Mouse (Mus musculus) hindbrain, embryonic 16.5 days (tissue): ENCODE results near the gene Gtf2ird2. TPM values are rescaled to one million over a fixed set of nuclear protein-coding genes. Genes with fewer than 3 reads are reported as not detected.
A peak's percentile ranks its signal among the peaks of the same experiment; 100 is the strongest.

Source experiments
- ATAC-seq: fragments of 200-750 bp; cut with Nextera tagmentation; 2 replicates; pipeline ENCODE4 v1.8.0; 2017; ENCODE audit warnings: moderate TSS enrichment, moderate library complexity
- H3K27ac ChIP-seq: fragments of 300-500 bp; sonication (generic); 2 replicates; pipeline ENCODE4 v1.5.1; 2014; ENCODE audit warnings: low read depth, mild to moderate bottlenecking, control low read depth, low read length, moderate library complexity
- H3K27me3 ChIP-seq: fragments of 300-500 bp; sonication (generic); replicated peaks from 2 replicates; pipeline ENCODE4 v1.6.1; 2014; ENCODE audit warnings: low read length; ENCODE audit not compliant: control insufficient read depth, insufficient read depth
- H3K36me3 ChIP-seq: fragments of 300-500 bp; sonication (generic); 2 replicates; pipeline ENCODE4 v1.6.1; 2014; ENCODE audit warnings: mild to moderate bottlenecking, low read length, moderate library complexity, mixed read lengths; ENCODE audit not compliant: control insufficient read depth, insufficient read depth
- H3K4me1 ChIP-seq: fragments of 300-500 bp; sonication (generic); 2 replicates; pipeline ENCODE4 v1.6.1; 2014; ENCODE audit warnings: low read depth, low read length; ENCODE audit not compliant: control insufficient read depth, insufficient read depth
- H3K4me2 ChIP-seq: fragments of 300-500 bp; sonication (generic); 2 replicates; pipeline ENCODE4 v1.6.1; 2014; ENCODE audit warnings: mild to moderate bottlenecking, low read length, control low read depth, moderate library complexity
- H3K4me3 ChIP-seq: fragments of 300-500 bp; sonication (generic); 2 replicates; pipeline ENCODE4 v1.5.1; 2014; ENCODE audit warnings: mild to moderate bottlenecking, low read length, control low read depth, moderate library complexity
- H3K9ac ChIP-seq: fragments of 300-500 bp; sonication (generic); 2 replicates; pipeline ENCODE4 v1.6.1; 2014; ENCODE audit warnings: low read depth, mild to moderate bottlenecking, control low read depth, low read length, moderate library complexity
- H3K9me3 ChIP-seq: fragments of 300-500 bp; sonication (generic); 2 replicates; pipeline ENCODE4 v1.6.1; 2014; ENCODE audit warnings: mild to moderate bottlenecking, low read length, moderate library complexity; ENCODE audit not compliant: control insufficient read depth
- WGBS: fragments of 180-500 bp; shearing (Covaris S2); extraction: QIAGEN DNeasy Blood & Tissue Kit; methylation state at CpG from one replicate; pipeline ENCODE4 v1.1.7; 2014; 5-methylcytosine and 5-hydroxymethylcytosine counted together
- polyA plus RNA-seq: library from polyadenylated mRNA; unstranded; fragments of >200 nt; fragmentation: Nextera tagmentation; extraction: Ambion mirVana; gene quantifications from 2 replicates; pipeline ENCODE4 v1.2.1, GENCODE M21; 2015

Gtf2ird2 gene
- polyA plus RNA-seq, 1 experiment from 2014 or later = 12.5 TPM

GRCm38 (mm10) chr5:134235111-134235510 is 51.3 kb downstream of the Gtf2ird2 start:
- no peak for ATAC-seq

GRCm38 (mm10) chr5:134236241-134236640 is 52.4 kb downstream of the Gtf2ird2 start:
- Histone ChIP-seq H3K27me3 (no peaks in the 10 kb centered on the region), H3K4me3 (no peak overlapping the region), H3K27ac (no peak overlapping the region), H3K4me2 (no peak overlapping the region), H3K4me1 (no peaks in the 10 kb centered on the region), H3K36me3 (peaks cover 43% of the 10 kb centered on the region), H3K9me3 (no peaks in the 10 kb centered on the region), H3K9ac (no peak overlapping the region)
- WGBS = 88% methylated on average over 3 of the region's 3 CpGs
- no peak for ATAC-seq

More at GRCm38 (mm10) chr5:134235111-134235510, 51.3 kb downstream of the Gtf2ird2 start:
- Histone ChIP-seq H3K4me3 (no peak overlapping the region), H3K4me2 (no peak overlapping the region), H3K36me3 (peaks cover 35% of the 10 kb centered on the region), H3K9me3 (no peaks in the 10 kb centered on the region), H3K27ac (0 out of 2 replicates have a peak overlapping the region, but pooled peaks have one; percentile 12), H3K27me3 (no peaks in the 10 kb centered on the region), H3K9ac (no peak overlapping the region), H3K4me1 (no peaks in the 10 kb centered on the region)
- WGBS = 37% methylated on average over 6 of the region's 6 CpGs

- H3K27me3 ChIP-seq = no peaks in the 10 kb centered on the region
- no peak overlapping the region for H3K9ac ChIP-seq
- H3K27ac ChIP-seq = no peak overlapping the region
- H3K36me3 ChIP-seq = peaks cover 46% of the 10 kb centered on the region
- WGBS = 95% methylated on average over 6 of the region's 6 CpGs
- no peak overlapping the region for H3K4me3 ChIP-seq
- no peak overlapping the region for H3K4me2 ChIP-seq
- H3K4me1 ChIP-seq = no peaks in the 10 kb centered on the region
- no peaks in the 10 kb centered on the region for H3K9me3 ChIP-seq
- no peak for ATAC-seq
These were observed 53.0 kb downstream of the Gtf2ird2 start for GRCm38 (mm10) chr5:134236796-134237195.

- Histone ChIP-seq H3K4me2 (no peak overlapping the region), H3K4me3 (no peak overlapping the region), H3K36me3 (peaks cover 53% of the 10 kb centered on the region), H3K9ac (no peak overlapping the region), H3K4me1 (no peaks in the 10 kb centered on the region), H3K27ac (no peak overlapping the region), H3K27me3 (no peaks in the 10 kb centered on the region), H3K9me3 (no peaks in the 10 kb centered on the region)
- ATAC-seq = no peak
- 88% methylated on average over 11 of the region's 11 CpGs for WGBS
These were observed 53.7 kb downstream of the Gtf2ird2 start for GRCm38 (mm10) chr5:134237508-134237907.

- peak; percentile 70 for ATAC-seq
- Histone ChIP-seq H3K4me3 (no peak overlapping the region), H3K4me1 (no peaks in the 10 kb centered on the region), H3K9ac (no peak overlapping the region), H3K27me3 (no peaks in the 10 kb centered on the region), H3K36me3 (peaks cover 60% of the 10 kb centered on the region), H3K9me3 (no peaks in the 10 kb centered on the region), H3K4me2 (no peak overlapping the region), H3K27ac (peak overlapping the region; percentile 4; the same call in 1 of the 2 replicates)
- 48% methylated on average over 28 of the region's 28 CpGs for WGBS
These were observed 54.3 kb downstream of the Gtf2ird2 start for GRCm38 (mm10) chr5:134237936-134238760.

GRCm38 (mm10) chr5:134241831-134242230 is 58.0 kb downstream of the Gtf2ird2 start:
- Histone ChIP-seq H3K4me2 (no peak overlapping the region), H3K9ac (no peak overlapping the region), H3K9me3 (no peaks in the 10 kb centered on the region), H3K4me3 (no peak overlapping the region), H3K4me1 (no peaks in the 10 kb centered on the region), H3K27ac (no peak overlapping the region), H3K36me3 (peaks cover 84% of the 10 kb centered on the region), H3K27me3 (no peaks in the 10 kb centered on the region)
- no peak for ATAC-seq
- 79% methylated on average over 5 of the region's 5 CpGs for WGBS

GRCm38 (mm10) chr5:134243661-134244436 is 60.0 kb downstream of the Gtf2ird2 start:
- WGBS = 93% methylated on average over 26 of the region's 26 CpGs
- Histone ChIP-seq H3K4me2 (no peak overlapping the region), H3K27me3 (no peaks in the 10 kb centered on the region), H3K4me1 (no peaks in the 10 kb centered on the region), H3K9ac (no peak overlapping the region), H3K36me3 (peaks cover 89% of the 10 kb centered on the region), H3K4me3 (no peak overlapping the region), H3K9me3 (no peaks in the 10 kb centered on the region), H3K27ac (no peak overlapping the region)
- no peak for ATAC-seq

- Histone ChIP-seq H3K27me3 (no peaks in the 10 kb centered on the region), H3K9me3 (no peaks in the 10 kb centered on the region), H3K36me3 (peaks cover 88% of the 10 kb centered on the region), H3K4me2 (no peak overlapping the region), H3K4me1 (no peaks in the 10 kb centered on the region), H3K27ac (no peak overlapping the region), H3K4me3 (no peak overlapping the region), H3K9ac (no peak overlapping the region)
- no peak for ATAC-seq
- WGBS = 98% methylated on average over 5 of the region's 5 CpGs
These were observed 61.1 kb downstream of the Gtf2ird2 start for GRCm38 (mm10) chr5:134244890-134245289.

GRCm38 (mm10) chr5:134246146-134246545 is 62.3 kb downstream of the Gtf2ird2 start:
- Histone ChIP-seq H3K36me3 (peaks cover 83% of the 10 kb centered on the region), H3K4me3 (no peak overlapping the region), H3K27ac (no peak overlapping the region), H3K9ac (no peak overlapping the region), H3K9me3 (no peaks in the 10 kb centered on the region), H3K4me2 (no peak overlapping the region), H3K27me3 (no peaks in the 10 kb centered on the region), H3K4me1 (no peaks in the 10 kb centered on the region)
- WGBS = 88% methylated on average over 5 of the region's 5 CpGs
- ATAC-seq = no peak
